Mouse (Mus musculus): ENCODE measurements at regions not wholly inside any gene's neighbourhood (a gene's known extent, or its start where the extent isn't known, plus 50 kb on each side); places are given as distances from the start of the nearest gene placed in this dataset.

GRCm38 (mm10) chr8:127958351-127959044 lies 399.9 kb upstream of the Nrp1 start:
- TF ChIP-seq POLR2A (IDR thresholded peaks at IDR 0.05; ENCODE audit: control insufficient read depth, low read depth, low read length), result no peak
- no peak for TF ChIP-seq CTCF (IDR thresholded peaks at IDR 0.05; ENCODE audit: control insufficient read depth, insufficient read depth, insufficient replicate concordance, low read depth, low read length)

Measured in testis, adult 2 months (tissue).